Mouse (Mus musculus) midbrain, embryonic 14.5 days (tissue): ENCODE results near the gene Myl7. TPM values are rescaled to one million over a fixed set of nuclear protein-coding genes. Genes with fewer than 3 reads are reported as not detected.
"Not testable (repeated sequence)": the region's sequence is repeated elsewhere in the genome, so short reads cannot be mapped to it uniquely, and the experiment has no call there.

Experiments used
- ATAC-seq: fragments of 200-750 bp; cut with Nextera tagmentation; 2 replicates; pipeline ENCODE4 v1.8.0; 2017; ENCODE audit warnings: moderate number of reproducible peaks, moderate library complexity; ENCODE audit not compliant: low FRiP score, low TSS enrichment
- DNase-seq: peaks from one replicate; pipeline ENCODE4 v3.0.0-alpha.2; 2015
- H3K27ac ChIP-seq: fragments of 300-500 bp; sonication (generic); replicated peaks from 2 replicates; pipeline ENCODE4 v1.5.1; 2014; ENCODE audit warnings: mild to moderate bottlenecking, low read depth, low read length, moderate library complexity
- H3K27me3 ChIP-seq: fragments of 300-500 bp; sonication (generic); 2 replicates; pipeline ENCODE4 v1.6.1; 2014; ENCODE audit warnings: low read length, control low read depth, mixed read lengths; ENCODE audit not compliant: control insufficient read depth, insufficient read depth
- H3K36me3 ChIP-seq: fragments of 300-500 bp; sonication (generic); 2 replicates; pipeline ENCODE4 v1.6.1; 2014; ENCODE audit warnings: low read length, control low read depth; ENCODE audit not compliant: control insufficient read depth, insufficient read depth
- H3K4me1 ChIP-seq: fragments of 300-500 bp; sonication (generic); 2 replicates; pipeline ENCODE4 v1.6.1; 2014; ENCODE audit warnings: mild to moderate bottlenecking, antibody characterized with exemption, low read length, control low read depth; ENCODE audit not compliant: control insufficient read depth, insufficient read depth
- H3K4me2 ChIP-seq: fragments of 300-500 bp; sonication (generic); 2 replicates; pipeline ENCODE4 v1.6.1; 2014; ENCODE audit warnings: mild to moderate bottlenecking, low read length, moderate library complexity
- H3K4me3 ChIP-seq: fragments of 300-500 bp; sonication (generic); replicated peaks from 2 replicates; pipeline ENCODE4 v1.5.1; 2014; ENCODE audit warnings: low read depth, low read length
- H3K9ac ChIP-seq: fragments of 300-500 bp; sonication (generic); replicated peaks from 2 replicates; pipeline ENCODE4 v1.6.1; 2014; ENCODE audit warnings: mild to moderate bottlenecking, low read length, moderate library complexity
- H3K9me3 ChIP-seq: fragments of 300-500 bp; sonication (generic); 2 replicates; pipeline ENCODE4 v1.6.1; 2016; ENCODE audit warnings: low read length, control low read depth, mixed read lengths; ENCODE audit not compliant: control insufficient read depth
- WGBS: fragments of 180-500 bp; shearing (Covaris S2); extraction: QIAGEN DNeasy Blood & Tissue Kit; methylation state at CpG from one replicate; pipeline ENCODE4 v1.1.7; 2014; 5-methylcytosine and 5-hydroxymethylcytosine counted together
- polyA plus RNA-seq: library from polyadenylated mRNA; unstranded; fragments of >200 nt; fragmentation: Nextera tagmentation; extraction: Ambion mirVana; gene quantifications from 2 replicates; pipeline ENCODE4 v1.2.1, GENCODE M21; 2014

Gene Myl7
- not detected in 2 replicates for polyA plus RNA-seq

DNA sequence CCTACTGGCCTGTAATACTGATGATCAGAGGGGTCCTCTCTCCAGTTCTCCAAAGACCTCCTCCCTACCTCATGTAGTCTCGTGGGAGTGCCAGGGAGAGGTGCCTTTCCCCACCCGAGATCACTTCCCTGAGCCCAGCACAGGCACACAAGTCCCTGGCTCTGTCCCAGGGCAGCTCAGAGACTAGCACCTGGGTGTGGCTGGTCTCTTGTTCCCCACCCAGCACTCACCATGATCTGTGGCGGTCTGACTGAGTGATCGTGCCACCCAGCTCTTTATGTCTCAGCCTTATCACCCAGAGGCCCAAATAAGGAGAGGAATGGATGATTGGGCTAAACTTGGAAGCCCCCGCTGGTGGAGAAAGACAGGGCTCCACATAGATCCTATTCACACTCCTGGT is at the start of gene Myl7:
Gene Myl7, minus strand, starts transcription at position 252 of the 400 bp plus-strand sequence.
- WGBS: 79% methylated on average over 5 of the region's 5 CpGs
- H3K9ac ChIP-seq: no peak within 1 kb of the TSS

GRCm38 (mm10) chr11:5947796-5948195 is 49.2 kb upstream of the Myl7 start:
- Histone ChIP-seq H3K9me3 (no peaks in the 10 kb centered on the region), H3K4me3 (no peak overlapping the region), H3K9ac (no peak overlapping the region), H3K27ac (no peak overlapping the region), H3K27me3 (no peaks in the 10 kb centered on the region), H3K4me1 (no peaks in the 10 kb centered on the region; the same call in 1 of the 2 replicates), H3K4me2 (no peak overlapping the region), H3K36me3 (no peaks in the 10 kb centered on the region)
- WGBS: 72% methylated on average over 4 of the region's 4 CpGs
- DNase-seq: no peak
- no peak for ATAC-seq

More for the DNA sequence above, at the start of gene Myl7:
- H3K4me3 ChIP-seq: no peak within 1 kb of the TSS
- no peaks in the 10 kb centered on the region for H3K9me3 ChIP-seq
- H3K27ac ChIP-seq: no peak within 1 kb of the TSS
- ATAC-seq (no peak), DNase-seq (no peak)
- H3K27me3 ChIP-seq: 0 out of 2 replicates have a peak, but pooled peaks cover 4% of the 10 kb centered on the region
- no peak within 1 kb of the TSS for H3K4me2 ChIP-seq
- H3K36me3 ChIP-seq: no peaks in the 10 kb centered on the region
- peaks cover 25% of the 10 kb centered on the region for H3K4me1 ChIP-seq

DNA sequence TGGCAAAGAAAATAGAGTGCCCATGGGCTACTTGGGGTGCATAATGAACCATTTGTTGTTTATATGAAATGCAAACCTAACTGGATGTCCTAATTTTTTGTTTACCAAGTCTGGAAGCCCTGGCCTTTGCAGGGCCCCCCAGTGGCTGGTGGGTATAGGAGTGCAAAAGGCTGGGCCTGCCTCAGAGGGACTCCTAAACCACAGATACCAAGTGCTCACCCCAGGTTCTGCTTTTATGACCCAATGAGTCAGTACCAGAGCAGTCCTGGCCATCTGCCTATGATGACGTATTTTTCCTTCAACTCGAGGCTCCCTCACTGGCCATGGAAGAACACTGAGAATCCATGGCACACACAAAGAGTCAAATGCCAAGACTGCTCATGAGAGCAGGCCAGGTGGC is 46.5 kb upstream of the Myl7 start:
- no peak overlapping the region for H3K9ac ChIP-seq
- WGBS: 79% methylated on average over 2 of the region's 2 CpGs

DNA sequence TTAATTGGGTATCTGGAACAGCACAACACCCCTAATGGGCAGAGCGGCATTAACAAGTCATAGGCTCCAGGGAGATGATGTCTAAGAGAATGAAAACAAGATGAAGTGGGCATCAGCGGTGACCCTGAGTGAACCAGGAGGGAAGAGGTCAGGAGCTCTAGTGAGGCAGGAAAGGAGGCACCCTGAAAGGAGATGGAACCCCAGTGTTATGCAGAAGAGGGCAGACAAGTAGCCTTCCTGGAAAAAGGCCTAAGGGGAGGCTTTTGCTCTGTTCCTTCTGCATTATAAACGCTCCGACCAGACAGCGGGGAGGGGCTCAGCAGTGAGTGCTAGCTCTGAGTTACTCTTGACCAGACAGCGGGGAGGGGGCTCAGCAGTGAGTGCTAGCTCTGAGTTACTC is 44.4 kb upstream of the Myl7 start:
- ATAC-seq (no peak), DNase-seq (no peak)
- H3K4me3 ChIP-seq: no peak overlapping the region
- no peaks in the 10 kb centered on the region for H3K27me3 ChIP-seq
- WGBS: 67% methylated on average over 6 of the region's 6 CpGs
- H3K36me3 ChIP-seq: no peaks in the 10 kb centered on the region
- H3K4me1 ChIP-seq: no peaks in the 10 kb centered on the region
- no peak overlapping the region for H3K4me2 ChIP-seq
- no peak overlapping the region for H3K9ac ChIP-seq
- H3K27ac ChIP-seq: no peak overlapping the region
- H3K9me3 ChIP-seq: no peaks in the 10 kb centered on the region

More for the DNA sequence above, 46.5 kb upstream of the Myl7 start:
- Histone ChIP-seq H3K27ac (no peak overlapping the region), H3K9me3 (no peaks in the 10 kb centered on the region), H3K4me1 (no peaks in the 10 kb centered on the region; the same call in 1 of the 2 replicates), H3K27me3 (no peaks in the 10 kb centered on the region), H3K4me2 (no peak overlapping the region), H3K36me3 (no peaks in the 10 kb centered on the region), H3K4me3 (no peak overlapping the region)
- ATAC-seq: no peak
- DNase-seq: no peak

DNA sequence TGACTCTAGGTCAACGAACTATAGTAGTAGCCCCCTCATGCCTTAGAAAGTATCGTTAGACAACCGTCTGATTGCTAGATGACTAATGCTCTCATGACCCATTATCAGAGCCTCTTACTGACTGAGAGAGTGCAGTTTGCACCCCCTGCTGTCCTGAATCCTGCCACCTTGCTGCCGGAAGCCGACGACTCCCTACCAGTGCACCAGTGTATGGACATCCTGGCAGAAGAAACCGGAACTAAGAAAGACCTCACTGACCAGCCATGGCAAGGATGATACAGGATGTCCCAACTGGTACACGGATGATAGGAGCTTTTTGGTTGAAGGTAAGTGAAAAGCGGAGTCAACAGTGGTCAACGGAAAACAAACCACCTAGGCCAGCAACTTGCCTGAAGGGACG is 35.9 kb upstream of the Myl7 start:
- 95% methylated on average over 11 of the region's 11 CpGs for WGBS
- H3K9me3 ChIP-seq, H3K4me1 ChIP-seq, H3K9ac ChIP-seq, DNase-seq, ATAC-seq, H3K36me3 ChIP-seq, H3K27me3 ChIP-seq, H3K27ac ChIP-seq, H3K4me3 ChIP-seq, H3K4me2 ChIP-seq: not testable (repeated sequence)

DNA sequence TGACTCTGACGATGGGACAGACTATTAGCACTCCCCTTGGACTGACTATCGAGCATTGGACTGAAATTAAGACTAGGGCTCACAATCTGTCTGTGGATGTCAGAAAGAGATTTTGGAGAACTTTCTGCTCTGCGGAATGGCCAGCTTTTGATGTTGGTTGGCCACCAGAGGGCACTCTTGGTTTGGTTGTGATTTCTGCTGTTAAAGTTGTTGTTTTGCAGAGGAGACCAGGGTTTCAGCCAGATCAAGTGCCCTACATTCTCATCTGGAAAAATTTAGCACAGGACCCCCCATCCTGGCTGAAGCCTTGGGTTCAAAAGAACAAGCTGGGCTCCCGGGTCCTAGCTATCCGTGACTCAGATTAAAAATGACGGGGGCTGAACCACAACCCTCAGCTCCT is 33.4 kb upstream of the Myl7 start:
- ATAC-seq, H3K9ac ChIP-seq, H3K9me3 ChIP-seq, H3K27me3 ChIP-seq, H3K4me3 ChIP-seq, H3K27ac ChIP-seq, H3K4me1 ChIP-seq, H3K36me3 ChIP-seq, H3K4me2 ChIP-seq: not testable (repeated sequence)
- DNase-seq: peak; percentile 17
- WGBS: 88% methylated on average over 6 of the region's 6 CpGs

GRCm38 (mm10) chr11:5930578-5930977 is 32.0 kb upstream of the Myl7 start:
- Histone ChIP-seq H3K27me3 (no peaks in the 10 kb centered on the region), H3K9me3 (no peaks in the 10 kb centered on the region), H3K27ac (no peak overlapping the region), H3K4me1 (no peaks in the 10 kb centered on the region), H3K4me2 (no peak overlapping the region), H3K4me3 (no peak overlapping the region), H3K36me3 (no peaks in the 10 kb centered on the region), H3K9ac (no peak overlapping the region)
- ATAC-seq (no peak), DNase-seq (no peak)
- WGBS: 42% methylated on average over 1 of the region's 1 CpGs

DNA sequence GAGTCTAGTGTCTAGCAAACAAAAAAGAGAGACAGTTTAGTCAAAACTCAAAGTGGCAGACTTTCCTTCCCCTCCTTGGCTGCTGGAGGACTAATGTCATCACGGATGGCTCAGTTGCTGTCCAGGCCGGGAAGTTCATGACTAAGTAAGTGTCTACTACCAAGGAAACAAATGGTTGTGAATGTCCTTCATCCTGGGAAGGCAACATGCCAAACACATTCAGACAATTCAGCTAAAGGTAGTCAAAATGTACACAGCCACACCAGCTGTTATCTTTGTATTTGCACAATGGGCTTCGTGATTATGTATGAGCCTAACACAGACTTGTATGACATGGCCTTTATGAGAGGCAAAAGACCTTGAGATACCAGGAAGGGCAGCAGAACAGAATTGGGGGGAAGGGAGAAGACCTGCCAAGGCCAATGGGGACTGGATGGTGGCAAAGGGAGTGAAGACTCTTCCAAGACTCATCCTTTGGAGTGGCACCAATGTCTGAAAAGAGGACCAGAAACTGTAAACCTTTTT is 28.2 kb upstream of the Myl7 start:
- no peaks in the 10 kb centered on the region for H3K4me1 ChIP-seq
- H3K9ac ChIP-seq: no peak overlapping the region
- no peaks in the 10 kb centered on the region for H3K36me3 ChIP-seq
- no peak overlapping the region for H3K4me2 ChIP-seq
- no peak for DNase-seq
- H3K27ac ChIP-seq: no peak overlapping the region
- H3K4me3 ChIP-seq: no peak overlapping the region
- H3K27me3 ChIP-seq: no peaks in the 10 kb centered on the region
- ATAC-seq: no peak
- H3K9me3 ChIP-seq: no peaks in the 10 kb centered on the region
- 75% methylated on average over 3 of the region's 3 CpGs for WGBS

GRCm38 (mm10) chr11:5924699-5925098 is 26.1 kb upstream of the Myl7 start:
- 67% methylated on average over 8 of the region's 8 CpGs for WGBS
- Histone ChIP-seq H3K27ac (no peak overlapping the region), H3K27me3 (no peaks in the 10 kb centered on the region), H3K4me1 (no peaks in the 10 kb centered on the region), H3K4me3 (no peak overlapping the region), H3K9me3 (no peaks in the 10 kb centered on the region), H3K4me2 (no peak overlapping the region), H3K9ac (no peak overlapping the region), H3K36me3 (no peaks in the 10 kb centered on the region)
- no peak for ATAC-seq
- DNase-seq: no peak
